Mouse (Mus musculus): ENCODE measurements at regions not wholly inside any gene's neighbourhood (a gene's known extent, or its start where the extent isn't known, plus 50 kb on each side); places are given as distances from the start of the nearest gene placed in this dataset.
A peak's percentile ranks its signal among the peaks of the same experiment; 100 is the strongest.

- Histone ChIP-seq H3K9me3 (replicated peaks; ENCODE audit: control insufficient read depth, low read length) (no peaks in the 10 kb centered on the region), H3K27me3 (ENCODE audit: control insufficient read depth, insufficient read depth, low read length) (no peaks in the 10 kb centered on the region), H3K4me3 (ENCODE audit: low read depth, low read length) (no peak overlapping the region), H3K36me3 (replicated peaks; ENCODE audit: control insufficient read depth, insufficient read depth, low read length) (no peaks in the 10 kb centered on the region), H3K4me1 (ENCODE audit: control insufficient read depth, insufficient read depth) (no peaks in the 10 kb centered on the region), H3K4me2 (ENCODE audit: low read depth, low read length) (no peak overlapping the region), H3K27ac (ENCODE audit: low read depth) (no peak overlapping the region), H3K9ac (replicated peaks; ENCODE audit: low read depth, low read length) (no peak overlapping the region)
- TF ChIP-seq CTCF (IDR thresholded peaks at IDR 0.05; ENCODE audit: low read depth) (no peak), EP300 (IDR thresholded peaks at IDR 0.05; ENCODE audit: low read depth) (no peak)
- 38% methylated on average over 7 of the region's 7 CpGs for WGBS
- DNase-seq (ENCODE audit: low spot score) = no peak
- ATAC-seq (ENCODE audit: insufficient read depth, low read depth) = no peak
Measured at GRCm38 (mm10) chr16:23838696-23839095, 52.1 kb downstream of the Sst start.

GRCm38 (mm10) chr16:23838114-23838513 is 52.6 kb downstream of the Sst start:
- no peak for ATAC-seq (ENCODE audit: insufficient read depth, low read depth)
- WGBS = 54% methylated on average over 2 of the region's 2 CpGs

GRCm38 (mm10) chr16:23834991-23835390 is 55.8 kb downstream of the Sst start:
- Histone ChIP-seq H3K4me3 (ENCODE audit: low read depth, low read length) (no peak overlapping the region), H3K4me2 (ENCODE audit: low read depth, low read length) (no peak overlapping the region), H3K36me3 (replicated peaks; ENCODE audit: control insufficient read depth, insufficient read depth, low read length) (no peaks in the 10 kb centered on the region), H3K27ac (ENCODE audit: low read depth) (no peak overlapping the region), H3K9me3 (replicated peaks; ENCODE audit: control insufficient read depth, low read length) (no peaks in the 10 kb centered on the region), H3K4me1 (ENCODE audit: control insufficient read depth, insufficient read depth) (no peaks in the 10 kb centered on the region), H3K27me3 (ENCODE audit: control insufficient read depth, insufficient read depth, low read length) (no peaks in the 10 kb centered on the region), H3K9ac (replicated peaks; ENCODE audit: low read depth, low read length) (no peak overlapping the region)
- DNase-seq (ENCODE audit: low spot score) (no peak), ATAC-seq (ENCODE audit: insufficient read depth, low read depth) (no peak)
- WGBS = 43% methylated on average over 4 of the region's 4 CpGs
- TF ChIP-seq CTCF (IDR thresholded peaks at IDR 0.05; ENCODE audit: low read depth) (no peak), EP300 (IDR thresholded peaks at IDR 0.05; ENCODE audit: low read depth) (no peak)

More at GRCm38 (mm10) chr16:23838114-23838513, 52.6 kb downstream of the Sst start:
- DNase-seq (ENCODE audit: low spot score) = no peak
- H3K27me3 ChIP-seq (ENCODE audit: control insufficient read depth, insufficient read depth, low read length) = no peaks in the 10 kb centered on the region
- no peaks in the 10 kb centered on the region for H3K9me3 ChIP-seq (replicated peaks; ENCODE audit: control insufficient read depth, low read length)
- no peak overlapping the region for H3K27ac ChIP-seq (ENCODE audit: low read depth)
- H3K9ac ChIP-seq (replicated peaks; ENCODE audit: low read depth, low read length) = no peak overlapping the region
- H3K4me1 ChIP-seq (ENCODE audit: control insufficient read depth, insufficient read depth) = no peaks in the 10 kb centered on the region
- TF ChIP-seq CTCF (IDR thresholded peaks at IDR 0.05; ENCODE audit: low read depth) = no peak
- TF ChIP-seq EP300 (IDR thresholded peaks at IDR 0.05; ENCODE audit: low read depth) = no peak
- no peak overlapping the region for H3K4me3 ChIP-seq (ENCODE audit: low read depth, low read length)
- no peaks in the 10 kb centered on the region for H3K36me3 ChIP-seq (replicated peaks; ENCODE audit: control insufficient read depth, insufficient read depth, low read length)
- H3K4me2 ChIP-seq (ENCODE audit: low read depth, low read length) = no peak overlapping the region

GRCm38 (mm10) chr16:23833603-23834002 is 57.2 kb downstream of the Sst start:
- Histone ChIP-seq H3K9me3 (replicated peaks; ENCODE audit: control insufficient read depth, low read length) (0 out of 2 replicates have a peak, but pooled peaks cover 4% of the 10 kb centered on the region), H3K4me1 (ENCODE audit: control insufficient read depth, insufficient read depth) (no peaks in the 10 kb centered on the region), H3K27ac (ENCODE audit: low read depth) (no peak overlapping the region), H3K9ac (replicated peaks; ENCODE audit: low read depth, low read length) (no peak overlapping the region), H3K4me3 (ENCODE audit: low read depth, low read length) (no peak overlapping the region), H3K36me3 (replicated peaks; ENCODE audit: control insufficient read depth, insufficient read depth, low read length) (no peaks in the 10 kb centered on the region), H3K27me3 (ENCODE audit: control insufficient read depth, insufficient read depth, low read length) (no peaks in the 10 kb centered on the region), H3K4me2 (ENCODE audit: low read depth, low read length) (no peak overlapping the region)
- no peak for ATAC-seq (ENCODE audit: insufficient read depth, low read depth)
- 58% methylated on average over 2 of the region's 2 CpGs for WGBS
- TF ChIP-seq CTCF (IDR thresholded peaks at IDR 0.05; ENCODE audit: low read depth) = no peak
- no peak for TF ChIP-seq EP300 (IDR thresholded peaks at IDR 0.05; ENCODE audit: low read depth)
- no peak for DNase-seq (ENCODE audit: low spot score)

- H3K4me2 ChIP-seq (ENCODE audit: low read depth, low read length) = no peak overlapping the region
- no peaks in the 10 kb centered on the region for H3K27me3 ChIP-seq (ENCODE audit: control insufficient read depth, insufficient read depth, low read length)
- no peak overlapping the region for H3K27ac ChIP-seq (ENCODE audit: low read depth)
- TF ChIP-seq CTCF (IDR thresholded peaks at IDR 0.05; ENCODE audit: low read depth) (no peak), EP300 (IDR thresholded peaks at IDR 0.05; ENCODE audit: low read depth) (no peak)
- 0 out of 2 replicates have a peak, but pooled peaks cover 4% of the 10 kb centered on the region for H3K9me3 ChIP-seq (replicated peaks; ENCODE audit: control insufficient read depth, low read length)
- DNase-seq (ENCODE audit: low spot score) (peak; percentile 8), ATAC-seq (ENCODE audit: insufficient read depth, low read depth) (no peak)
- H3K9ac ChIP-seq (replicated peaks; ENCODE audit: low read depth, low read length) = no peak overlapping the region
- no peak overlapping the region for H3K4me3 ChIP-seq (ENCODE audit: low read depth, low read length)
- no peaks in the 10 kb centered on the region for H3K4me1 ChIP-seq (ENCODE audit: control insufficient read depth, insufficient read depth)
- H3K36me3 ChIP-seq (replicated peaks; ENCODE audit: control insufficient read depth, insufficient read depth, low read length) = no peaks in the 10 kb centered on the region
- WGBS = 47% methylated on average over 2 of the region's 2 CpGs
Measured at GRCm38 (mm10) chr16:23833042-23833423, 57.7 kb downstream of the Sst start.

- ATAC-seq (ENCODE audit: insufficient read depth, low read depth) (no peak), DNase-seq (ENCODE audit: low spot score) (no peak)
- WGBS = 64% methylated on average over 9 of the region's 9 CpGs
- Histone ChIP-seq H3K36me3 (replicated peaks; ENCODE audit: control insufficient read depth, insufficient read depth, low read length) (no peaks in the 10 kb centered on the region), H3K4me3 (ENCODE audit: low read depth, low read length) (no peak overlapping the region), H3K4me1 (ENCODE audit: control insufficient read depth, insufficient read depth) (no peaks in the 10 kb centered on the region), H3K4me2 (ENCODE audit: low read depth, low read length) (no peak overlapping the region), H3K27me3 (ENCODE audit: control insufficient read depth, insufficient read depth, low read length) (no peaks in the 10 kb centered on the region), H3K9me3 (replicated peaks; ENCODE audit: control insufficient read depth, low read length) (0 out of 2 replicates have a peak, but pooled peaks cover 4% of the 10 kb centered on the region), H3K9ac (replicated peaks; ENCODE audit: low read depth, low read length) (no peak overlapping the region), H3K27ac (ENCODE audit: low read depth) (no peak overlapping the region)
- TF ChIP-seq EP300 (IDR thresholded peaks at IDR 0.05; ENCODE audit: low read depth) = no peak
- TF ChIP-seq CTCF (IDR thresholded peaks at IDR 0.05; ENCODE audit: low read depth) = no peak
Measured at GRCm38 (mm10) chr16:23832393-23833041, 58.2 kb downstream of the Sst start.
